Mouse (Mus musculus) CH12.LX (cell line): ENCODE measurements around the gene Ntrk2. TPM values are rescaled to one million over a fixed set of nuclear protein-coding genes. Genes with fewer than 3 reads are reported as not detected.

Source experiments
- DNase-seq: peaks from one replicate; pipeline ENCODE4 v3.0.0-alpha.2; 2013; ENCODE audit errors: extremely low read depth
- H3K27ac ChIP-seq: 2 replicates; pipeline ENCODE4 v1.5.1; 2012; ENCODE audit warnings: low read depth, mild to moderate bottlenecking, control low read depth, moderate library complexity; ENCODE audit not compliant: insufficient read depth
- H3K27me3 ChIP-seq: replicated peaks from 2 replicates; pipeline ENCODE3; 2012; ENCODE audit warnings: inconsistent platforms
- H3K36me3 ChIP-seq, 2 experiments: replicated peaks in 1 of 2; 2 replicates each; pipeline versions ENCODE3 to v1.6.1; 2012; ENCODE audit warnings: inconsistent platforms in 1 of 2, low read length in 1 of 2, mild to moderate bottlenecking in 1 of 2, mixed read lengths in 1 of 2, moderate library complexity in 1 of 2; ENCODE audit not compliant: control insufficient read depth in 1 of 2, insufficient read depth in 1 of 2
- H3K4me1 ChIP-seq, 2 experiments: 2 replicates each; pipeline ENCODE4 v1.6.1; 2012; ENCODE audit warnings: inconsistent platforms in 1 of 2, moderate library complexity in 1 of 2; ENCODE audit not compliant: insufficient read depth in 2 of 2, control insufficient read depth in 1 of 2
- H3K4me2 ChIP-seq: 2 replicates; pipeline ENCODE4 v1.6.1; 2012; ENCODE audit warnings: low read depth, mild to moderate bottlenecking, control low read depth; ENCODE audit not compliant: poor library complexity, insufficient read depth, severe bottlenecking
- H3K4me3 ChIP-seq, 3 experiments: fragments of 150-350 bp in 1 of 3; sonication (generic) in 1 of 3; replicated peaks in 1 of 3; 2 replicates each; pipeline versions ENCODE3 to v1.5.1; 2011 to 2012; ENCODE audit warnings: low read depth in 2 of 3, low read length in 2 of 3, mild to moderate bottlenecking in 2 of 3, moderate library complexity in 2 of 3, control low read depth in 1 of 3, improper control_type of control experiment in 1 of 3, inconsistent platforms in 1 of 3, mixed read lengths in 1 of 3; ENCODE audit not compliant: poor library complexity in 1 of 3
- H3K79me2 ChIP-seq: replicated peaks from 2 replicates; pipeline ENCODE4 v1.6.1; 2012; ENCODE audit warnings: mild to moderate bottlenecking, moderate library complexity; ENCODE audit not compliant: control insufficient read depth, poor library complexity, insufficient read depth, severe bottlenecking; ENCODE audit errors: extremely low read depth
- H3K9ac ChIP-seq: 2 replicates; pipeline ENCODE4 v1.6.1; 2012; ENCODE audit warnings: low read depth, mild to moderate bottlenecking, control low read depth, moderate library complexity; ENCODE audit not compliant: insufficient read depth
- H3K9me3 ChIP-seq: replicated peaks from 2 replicates; pipeline ENCODE3; 2012; ENCODE audit warnings: low read length, inconsistent platforms, mixed read lengths
- CHD1 ChIP-seq: IDR thresholded peaks from 2 replicates; pipeline ENCODE4 v1.6.1; 2012; ENCODE audit warnings: low read depth, low read length, improper control_type of control experiment, inconsistent platforms
- E2F4 ChIP-seq: IDR thresholded peaks from 2 replicates; pipeline ENCODE4 v1.6.1; 2011; ENCODE audit warnings: low read depth, low read length, improper control_type of control experiment; ENCODE audit not compliant: insufficient replicate concordance
- EP300 ChIP-seq: IDR thresholded peaks from 2 replicates; pipeline ENCODE4 v1.6.1; 2011; ENCODE audit warnings: low read length, improper control_type of control experiment
- ETS1 ChIP-seq: conservative IDR thresholded peaks from 2 replicates; pipeline ENCODE4 v1.6.1; 2012; ENCODE audit warnings: low read depth, mild to moderate bottlenecking, inconsistent platforms, low read length, improper control_type of control experiment, moderate library complexity
- GABPA ChIP-seq: IDR thresholded peaks from 2 replicates; pipeline ENCODE4 v1.6.1; 2012; ENCODE audit warnings: low read depth, low read length, improper control_type of control experiment, inconsistent platforms; ENCODE audit not compliant: insufficient replicate concordance
- JUN ChIP-seq: IDR thresholded peaks from 2 replicates; pipeline ENCODE4 v1.6.1; 2011; ENCODE audit warnings: low read depth, mild to moderate bottlenecking, low read length, improper control_type of control experiment, moderate library complexity; ENCODE audit not compliant: insufficient read depth
- JUND ChIP-seq: conservative IDR thresholded peaks from 2 replicates; pipeline ENCODE4 v1.6.1; 2011; ENCODE audit warnings: low read depth, low read length, improper control_type of control experiment
- MAFK ChIP-seq: IDR thresholded peaks from 2 replicates; pipeline ENCODE4 v1.6.1; 2011; ENCODE audit warnings: low read length, improper control_type of control experiment; ENCODE audit not compliant: insufficient replicate concordance
- MAX ChIP-seq: IDR thresholded peaks from 2 replicates; pipeline ENCODE4 v1.6.1; 2011; ENCODE audit warnings: low read length, improper control_type of control experiment
- MXI1 ChIP-seq: IDR thresholded peaks from 2 replicates; pipeline ENCODE4 v1.6.1; 2011; ENCODE audit warnings: mild to moderate bottlenecking, low read depth, low read length, improper control_type of control experiment
- MYC ChIP-seq: IDR thresholded peaks from 2 replicates; pipeline ENCODE4 v1.6.1; 2011; ENCODE audit warnings: low read depth, mild to moderate bottlenecking, improper control_type of control experiment, low read length
- NELFE ChIP-seq: IDR thresholded peaks from 2 replicates; pipeline ENCODE4 v1.6.1; 2011; ENCODE audit warnings: low read depth, low read length, improper control_type of control experiment
- NRF1 ChIP-seq: IDR thresholded peaks from 2 replicates; pipeline ENCODE4 v1.6.1; 2014; ENCODE audit warnings: low read depth, mild to moderate bottlenecking, inconsistent platforms, low read length, improper control_type of control experiment, moderate library complexity
- PAX5 ChIP-seq: IDR thresholded peaks from 2 replicates; pipeline ENCODE4 v1.6.1; 2012; ENCODE audit warnings: low read length, inconsistent platforms, mixed read lengths
- POLR2AphosphoS2 ChIP-seq: IDR thresholded peaks from 2 replicates; pipeline ENCODE4 v1.6.1; 2011; ENCODE audit warnings: low read depth, low read length, improper control_type of control experiment
- RAD21 ChIP-seq: IDR thresholded peaks from 2 replicates; pipeline ENCODE4 v1.6.1; 2011; ENCODE audit warnings: low read depth, mild to moderate bottlenecking, low read length, improper control_type of control experiment, moderate library complexity
- RCOR1 ChIP-seq: conservative IDR thresholded peaks from 2 replicates; pipeline ENCODE4 v1.6.1; 2012; ENCODE audit warnings: low read depth, mild to moderate bottlenecking, inconsistent platforms, low read length, improper control_type of control experiment
- SIN3A ChIP-seq: IDR thresholded peaks from 2 replicates; pipeline ENCODE4 v1.6.1; 2012; ENCODE audit warnings: low read length, improper control_type of control experiment, inconsistent platforms
- TBP ChIP-seq: conservative IDR thresholded peaks from 2 replicates; pipeline ENCODE4 v1.6.1; 2011; ENCODE audit warnings: low read depth, low read length, improper control_type of control experiment
- TCF12 ChIP-seq: IDR thresholded peaks from 2 replicates; pipeline ENCODE4 v1.6.1; 2014; ENCODE audit warnings: low read depth, mild to moderate bottlenecking, inconsistent platforms, low read length, improper control_type of control experiment
- USF1 ChIP-seq: IDR thresholded peaks from 2 replicates; pipeline ENCODE4 v1.6.1; 2014; ENCODE audit warnings: low read depth, mild to moderate bottlenecking, inconsistent platforms, low read length, improper control_type of control experiment
- USF2 ChIP-seq: conservative IDR thresholded peaks from 2 replicates; pipeline ENCODE4 v1.6.1; 2011; ENCODE audit warnings: low read depth, low read length, improper control_type of control experiment
- ZC3H11A ChIP-seq: IDR thresholded peaks from 2 replicates; pipeline ENCODE4 v1.6.1; 2012; ENCODE audit warnings: low read depth, mild to moderate bottlenecking, inconsistent platforms, low read length, improper control_type of control experiment
- dilution Hi-C: fragments of 300-500 bp; cut with MboI; formaldehyde crosslinking; loops from 2 replicates; pipeline ENCODE4 v1.14.3; 2020; ENCODE audit warnings: low sequenced_read_pairs; ENCODE audit not compliant: extremely low pct_unique_long_range_greater_than_20kb, extremely low pct_ligation_motif_present
- in situ Hi-C: fragments of 300-500 bp; cut with MboI; formaldehyde crosslinking; loops from 3 replicates; pipeline ENCODE4 v1.14.3; 2019; ENCODE audit warnings: low sequenced_read_pairs, low pct_ligation_motif_present, low pct_unique_long_range_greater_than_20kb, mixed read lengths
- polyA plus RNA-seq: library from polyadenylated mRNA; unstranded; fragments of >175 nt; gene quantifications from 2 replicates; pipeline ENCODE4 v1.2.1, GENCODE M21; 2012; ENCODE audit warnings: low read depth; ENCODE audit not compliant: insufficient read length
- total RNA-seq, 2 experiments: library from RNA; depleted of rRNA; stranded (reverse); fragments of 300-350 nt in 1 of 2; fragments of >200 nt in 1 of 2; gene quantifications; 2 replicates each; pipeline ENCODE4 v1.2.3; 2012 to 2014

Gene Ntrk2
- total and polyA plus RNA-seq, 3 experiments = not detected

- H3K36me3 ChIP-seq = no peaks in the 10 kb centered on the region
- DNase-seq = no peak
Measured at GRCm38 (mm10) chr13:58914061-58914814, 107.9 kb downstream of the Ntrk2 start.

GRCm38 (mm10) chr13:58916348-58916747, 110.0 kb downstream of the Ntrk2 start:
- no peaks in the 10 kb centered on the region for H3K4me1 ChIP-seq
- no peak overlapping the region for H3K9ac ChIP-seq
- in situ Hi-C loops = no loop called here
- no peak overlapping the region for H3K27ac ChIP-seq
- no peaks in the 10 kb centered on the region for H3K79me2 ChIP-seq
- H3K36me3 ChIP-seq = no peaks in the 10 kb centered on the region
- no peaks in the 10 kb centered on the region for H3K27me3 ChIP-seq
- TF ChIP-seq EP300 (no peak), JUN (no peak), JUND (no peak), SIN3A (no peak), ZC3H11A (no peak)
- TF ChIP-seq, all 38 proteins: peak for 0
- dilution Hi-C loops = no loop called here
- Histone ChIP-seq H3K4me2 (no peak overlapping the region), H3K9me3 (peaks cover 86% of the 10 kb centered on the region), H3K4me3 (no peak overlapping the region)
- no peak for DNase-seq

More at GRCm38 (mm10) chr13:58914061-58914814, 107.9 kb downstream of the Ntrk2 start:
- Histone ChIP-seq H3K4me2 (no peak overlapping the region), H3K27me3 (no peaks in the 10 kb centered on the region), H3K9me3 (peaks cover 87% of the 10 kb centered on the region), H3K4me1 (no peaks in the 10 kb centered on the region), H3K9ac (no peak overlapping the region), H3K4me3 (no peak overlapping the region), H3K79me2 (no peaks in the 10 kb centered on the region), H3K27ac (no peak overlapping the region)
- TF ChIP-seq JUN (no peak), USF2 (no peak), USF1 (no peak), NRF1 (no peak), TBP (no peak), JUND (no peak), MAX (no peak), E2F4 (no peak), RAD21 (no peak), GABPA (no peak)
- dilution Hi-C loops = no loop called here
- in situ Hi-C loops = no loop called here

GRCm38 (mm10) chr13:58920241-58920640, 113.9 kb downstream of the Ntrk2 start:
- in situ Hi-C loops = no loop called here
- H3K27ac ChIP-seq = no peak overlapping the region
- H3K9ac ChIP-seq = no peak overlapping the region
- TF ChIP-seq JUND (no peak), RCOR1 (no peak), POLR2AphosphoS2 (no peak), JUN (no peak), CHD1 (no peak), ZC3H11A (no peak), MAFK (no peak), PAX5 (no peak), GABPA (no peak), NELFE (no peak), NRF1 (no peak), TCF12 (no peak), USF1 (no peak), MYC (no peak), MXI1 (no peak), SIN3A (no peak), RAD21 (no peak), ETS1 (no peak), EP300 (no peak)
- TF ChIP-seq, all 38 proteins: peak for 0
- H3K4me3 ChIP-seq = no peak overlapping the region
- H3K79me2 ChIP-seq = no peaks in the 10 kb centered on the region
- H3K4me2 ChIP-seq = no peak overlapping the region
- no peaks in the 10 kb centered on the region for H3K27me3 ChIP-seq
- no peak for DNase-seq
- dilution Hi-C loops = no loop called here
- H3K36me3 ChIP-seq = no peaks in the 10 kb centered on the region
- peaks cover 87% of the 10 kb centered on the region for H3K9me3 ChIP-seq
- no peaks in the 10 kb centered on the region for H3K4me1 ChIP-seq
